Mouse (Mus musculus) myocyte (in vitro differentiated cells): Measurements from ENCODE around the gene Defb7. TPM values are rescaled to one million over a fixed set of nuclear protein-coding genes. Genes with fewer than 3 reads are reported as not detected.

ENCODE experiments used
- H3K27me3 ChIP-seq: one replicate; pipeline ENCODE4 v1.6.1; 2011; ENCODE audit not compliant: control insufficient read depth, insufficient read depth, insufficient read length
- H3K36me3 ChIP-seq: one replicate; pipeline ENCODE4 v1.6.1; 2011; ENCODE audit not compliant: control insufficient read depth, insufficient read depth
- H3K4me2 ChIP-seq: one replicate; pipeline ENCODE4 v1.6.1; 2011; ENCODE audit warnings: low read depth, control low read depth
- H3K4me3 ChIP-seq: one replicate; pipeline ENCODE4 v1.5.1; 2011; ENCODE audit warnings: mild to moderate bottlenecking, control low read depth, moderate library complexity
- H3K79me2 ChIP-seq: one replicate; pipeline ENCODE4 v1.6.1; 2011; ENCODE audit not compliant: control insufficient read depth, insufficient read depth
- H3ac ChIP-seq: one replicate; pipeline ENCODE4 v1.6.1; 2011; ENCODE audit not compliant: control insufficient read depth, insufficient read length
- CEBPB ChIP-seq: IDR thresholded peaks from 2 replicates; pipeline ENCODE4 v1.6.1; 2011; ENCODE audit warnings: mild to moderate bottlenecking, moderate library complexity; ENCODE audit not compliant: poor library complexity, insufficient read depth, severe bottlenecking
- E2F4 ChIP-seq: IDR thresholded peaks from one replicate; pipeline ENCODE4 v1.6.1; 2011; ENCODE audit warnings: mild to moderate bottlenecking, control low read depth, moderate library complexity; ENCODE audit not compliant: insufficient read depth
- MAX ChIP-seq: IDR thresholded peaks from one replicate; pipeline ENCODE4 v1.6.1; 2011; ENCODE audit warnings: low read depth, mild to moderate bottlenecking, control low read depth
- MYOD1 ChIP-seq, 3 experiments: IDR thresholded peaks; one replicate each; pipeline ENCODE4 v1.6.1; 2011; ENCODE audit warnings: control low read depth in 2 of 3, low read depth in 2 of 3, mild to moderate bottlenecking in 2 of 3, moderate library complexity in 1 of 3; ENCODE audit not compliant: insufficient read length in 2 of 3, control insufficient read depth in 1 of 3
- MYOG ChIP-seq, 3 experiments: IDR thresholded peaks; one replicate each; pipeline ENCODE4 v1.6.1; 2011; ENCODE audit warnings: control low read depth in 2 of 3, low read depth in 2 of 3, mild to moderate bottlenecking in 2 of 3; ENCODE audit not compliant: insufficient read length in 2 of 3, control insufficient read depth in 1 of 3, insufficient read depth in 1 of 3
- POLR2A ChIP-seq: IDR thresholded peaks from one replicate; pipeline ENCODE4 v1.6.1; 2011; ENCODE audit warnings: low read depth, mild to moderate bottlenecking, control low read depth, moderate library complexity; ENCODE audit not compliant: insufficient read length
- POLR2AphosphoS2 ChIP-seq: IDR thresholded peaks from one replicate; pipeline ENCODE4 v1.6.1; 2011; ENCODE audit warnings: low read depth, control low read depth; ENCODE audit not compliant: insufficient read length
- REST ChIP-seq: IDR thresholded peaks from one replicate; pipeline ENCODE4 v1.6.1; 2011; ENCODE audit warnings: mild to moderate bottlenecking, control low read depth, moderate library complexity; ENCODE audit not compliant: insufficient read depth, insufficient read length
- SRF ChIP-seq: IDR thresholded peaks from one replicate; pipeline ENCODE4 v1.6.1; 2011; ENCODE audit warnings: low read depth; ENCODE audit not compliant: control insufficient read depth, insufficient read length
- TCF12 ChIP-seq: IDR thresholded peaks from one replicate; pipeline ENCODE4 v1.6.1; 2011; ENCODE audit warnings: mild to moderate bottlenecking, control low read depth; ENCODE audit not compliant: poor library complexity, insufficient read depth, severe bottlenecking
- TCF3 ChIP-seq: IDR thresholded peaks from one replicate; pipeline ENCODE4 v1.6.1; 2011; ENCODE audit warnings: low read depth, control low read depth; ENCODE audit not compliant: insufficient read length
- USF1 ChIP-seq: IDR thresholded peaks from one replicate; pipeline ENCODE4 v1.6.1; 2011; ENCODE audit warnings: low read depth, mild to moderate bottlenecking, control low read depth, moderate library complexity
- polyA plus RNA-seq: library from polyadenylated mRNA; unstranded; fragments of >200 nt; fragmentation: generic; extraction: Trizol; gene quantifications from one replicate; pipeline ENCODE4 v1.2.1, GENCODE M21; 2012; ENCODE audit warnings: missing spikeins

The Defb7 gene
- not detected for polyA plus RNA-seq

DNA sequence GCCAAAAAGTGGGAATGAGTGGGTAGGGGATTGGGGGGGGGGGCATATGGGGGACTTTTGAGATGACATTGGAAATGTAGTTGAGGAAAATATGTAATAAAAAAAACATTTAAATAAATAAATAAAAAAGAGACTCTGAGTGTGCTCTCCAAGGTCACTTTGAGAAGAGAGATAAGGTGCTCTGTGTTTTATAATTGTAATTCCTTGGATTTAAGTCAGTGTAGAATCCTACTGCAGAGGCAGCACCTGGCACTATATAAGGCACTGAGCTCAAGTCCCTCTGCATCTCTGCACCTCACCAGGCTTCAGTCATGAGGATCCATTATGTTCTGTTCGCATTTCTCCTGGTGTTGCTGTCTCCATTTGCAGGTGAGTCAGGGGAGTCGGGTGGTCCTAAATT, at the start of gene Defb7:
Gene Defb7, plus strand, starts transcription at position 301 of the 400 bp plus-strand sequence.
- Histone ChIP-seq H3K4me2 (no peak within 1 kb of the TSS), H3K27me3 (no peaks in the 10 kb centered on the region), H3K79me2 (no peaks in the 10 kb centered on the region), H3ac (no peak within 1 kb of the TSS), H3K36me3 (no peaks in the 10 kb centered on the region), H3K4me3 (no peak within 1 kb of the TSS)
- no peak for TF ChIP-seq POLR2AphosphoS2
- TF ChIP-seq CEBPB: no peak
- TF ChIP-seq MYOD1 (IDR thresholded peaks at IDR 0.05; ENCODE audit: control insufficient read depth in 1 of 3, insufficient read length in 2 of 3, low read depth in 2 of 3): no peak
- no peak for TF ChIP-seq TCF3
- no peak for TF ChIP-seq POLR2A
- no peak for TF ChIP-seq MYOG (IDR thresholded peaks at IDR 0.05; ENCODE audit: control insufficient read depth in 1 of 3, insufficient read depth in 1 of 3, insufficient read length in 2 of 3, low read depth in 2 of 3)
- no peak for TF ChIP-seq E2F4
- TF ChIP-seq REST: no peak
- TF ChIP-seq MAX: no peak

DNA sequence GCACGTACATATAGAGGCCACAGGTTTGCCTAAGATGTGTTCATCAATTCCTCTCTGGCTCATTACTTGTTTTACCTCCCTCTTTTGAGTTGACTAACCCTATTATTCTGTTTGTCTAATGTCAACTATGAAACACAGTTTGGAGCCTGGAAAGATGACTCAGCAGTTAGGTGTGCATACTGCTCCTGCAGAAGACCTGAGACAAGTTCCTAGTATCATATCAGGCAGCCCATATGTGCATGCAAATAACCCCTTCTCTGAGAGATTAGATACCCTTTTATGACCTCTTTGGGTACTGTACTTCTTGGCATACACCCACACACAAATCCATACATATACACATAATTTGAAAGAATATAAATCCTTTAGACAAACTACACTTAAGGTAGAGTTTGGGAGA, 48.5 kb upstream of the Defb7 start:
- no peak for TF ChIP-seq MAX
- TF ChIP-seq USF1: no peak
- TF ChIP-seq E2F4: no peak
- no peak for TF ChIP-seq MYOD1 (IDR thresholded peaks at IDR 0.05; ENCODE audit: control insufficient read depth in 1 of 3, insufficient read length in 2 of 3, low read depth in 2 of 3)
- no peak for TF ChIP-seq CEBPB
- no peak for TF ChIP-seq REST
- TF ChIP-seq MYOG (IDR thresholded peaks at IDR 0.05; ENCODE audit: control insufficient read depth in 1 of 3, insufficient read depth in 1 of 3, insufficient read length in 2 of 3, low read depth in 2 of 3): no peak
- no peak for TF ChIP-seq TCF12
- TF ChIP-seq POLR2A: no peak
- no peak overlapping the region for H3ac ChIP-seq

DNA sequence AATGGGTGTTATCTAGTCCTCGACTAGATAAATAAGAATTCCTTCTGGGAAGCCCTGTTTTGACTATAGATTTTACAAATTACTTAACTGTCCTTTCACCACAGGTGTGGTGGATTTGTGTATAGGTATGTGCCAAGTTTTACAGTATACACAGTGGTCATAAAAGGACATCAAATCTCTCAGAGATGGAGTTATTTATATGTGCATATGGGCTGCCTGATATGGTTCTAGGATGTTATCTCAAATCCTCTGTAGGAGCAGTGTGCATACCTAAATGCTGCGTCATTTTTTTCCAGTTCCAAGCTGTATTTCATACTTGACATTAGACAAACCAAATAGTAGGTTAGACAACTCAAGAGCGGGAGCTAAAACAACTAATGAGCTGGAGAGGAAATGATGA, 33.5 kb upstream of the Defb7 start:
- Histone ChIP-seq H3K4me3 (no peak overlapping the region), H3K4me2 (no peak overlapping the region), H3K79me2 (no peaks in the 10 kb centered on the region), H3ac (no peak overlapping the region), H3K36me3 (no peaks in the 10 kb centered on the region), H3K27me3 (no peaks in the 10 kb centered on the region)
- no peak for TF ChIP-seq CEBPB
- TF ChIP-seq USF1: no peak
- no peak for TF ChIP-seq MYOD1 (IDR thresholded peaks at IDR 0.05; ENCODE audit: control insufficient read depth in 1 of 3, insufficient read length in 2 of 3, low read depth in 2 of 3)
- TF ChIP-seq E2F4: no peak
- TF ChIP-seq TCF3: no peak

More for the DNA sequence above, 48.5 kb upstream of the Defb7 start:
- Histone ChIP-seq H3K79me2 (no peaks in the 10 kb centered on the region), H3K27me3 (no peaks in the 10 kb centered on the region), H3K4me2 (no peak overlapping the region), H3K36me3 (no peaks in the 10 kb centered on the region), H3K4me3 (no peak overlapping the region)

DNA sequence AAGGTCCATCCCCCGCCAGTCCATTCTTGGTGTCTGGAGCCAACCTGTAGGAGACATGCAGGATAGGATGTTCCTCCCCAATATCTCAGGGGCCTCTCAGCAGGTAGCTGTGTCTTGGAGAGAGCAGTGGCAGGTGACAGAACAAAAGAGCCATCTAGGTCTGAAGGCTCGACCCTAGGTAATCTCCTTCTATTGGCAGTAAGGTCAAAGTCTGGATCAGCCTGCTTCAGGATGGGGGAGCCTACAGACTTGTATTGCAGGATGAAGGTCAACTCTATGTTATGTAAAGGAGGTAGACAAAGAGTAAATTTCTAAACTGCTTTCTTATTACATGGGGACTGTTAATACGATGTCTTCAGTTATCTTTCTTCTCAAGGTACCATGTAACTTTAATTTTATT, 25.9 kb upstream of the Defb7 start:
- H3K36me3 ChIP-seq: no peaks in the 10 kb centered on the region
- TF ChIP-seq E2F4 (no peak), USF1 (no peak), TCF12 (no peak), POLR2AphosphoS2 (no peak), SRF (no peak), CEBPB (no peak), POLR2A (no peak), MAX (no peak), REST (no peak), TCF3 (no peak)
- no peak overlapping the region for H3K4me2 ChIP-seq
- H3K79me2 ChIP-seq: no peaks in the 10 kb centered on the region
- no peaks in the 10 kb centered on the region for H3K27me3 ChIP-seq
- H3ac ChIP-seq: no peak overlapping the region
- H3K4me3 ChIP-seq: no peak overlapping the region

DNA sequence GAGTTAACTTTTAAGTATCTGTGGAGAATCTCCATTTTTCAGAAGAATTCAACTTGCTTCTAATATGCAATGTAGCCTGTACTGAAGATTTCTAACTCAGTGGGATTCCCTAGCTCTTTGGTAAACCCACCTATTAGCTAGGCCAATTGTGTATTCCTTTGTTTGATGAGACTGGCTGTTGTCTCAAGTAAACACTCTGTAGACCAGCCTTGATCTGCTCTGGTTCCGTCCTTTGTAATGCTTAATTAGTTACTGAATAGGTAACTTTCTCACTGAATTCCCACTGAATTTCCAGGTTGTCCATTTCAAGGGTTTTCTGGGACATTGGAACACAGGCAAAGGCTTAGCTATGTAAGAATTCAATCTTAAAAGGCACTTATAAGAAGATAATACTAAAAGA, 5.6 kb downstream of the Defb7 start:
- no peak for TF ChIP-seq TCF3
- TF ChIP-seq TCF12: no peak
- no peak for TF ChIP-seq MAX
- TF ChIP-seq MYOG (IDR thresholded peaks at IDR 0.05; ENCODE audit: control insufficient read depth in 1 of 3, insufficient read depth in 1 of 3, insufficient read length in 2 of 3, low read depth in 2 of 3): no peak
- TF ChIP-seq CEBPB: no peak
- TF ChIP-seq POLR2AphosphoS2: no peak
- no peak for TF ChIP-seq USF1
- TF ChIP-seq POLR2A: no peak
- no peak for TF ChIP-seq MYOD1 (IDR thresholded peaks at IDR 0.05; ENCODE audit: control insufficient read depth in 1 of 3, insufficient read length in 2 of 3, low read depth in 2 of 3)
- no peak for TF ChIP-seq REST
- no peak for TF ChIP-seq E2F4
- Histone ChIP-seq H3ac (no peak overlapping the region), H3K27me3 (no peaks in the 10 kb centered on the region)

More for the DNA sequence above, 5.6 kb downstream of the Defb7 start:
- Histone ChIP-seq H3K36me3 (no peaks in the 10 kb centered on the region), H3K4me2 (no peak overlapping the region), H3K4me3 (no peak overlapping the region), H3K79me2 (no peaks in the 10 kb centered on the region)
